Mouse (Mus musculus) hindbrain, postnatal 0 days (tissue): Measurements from ENCODE around the gene Fga. TPM values are rescaled to one million over a fixed set of nuclear protein-coding genes. Genes with fewer than 3 reads are reported as not detected.

Experiments used
- ATAC-seq: fragments of 200-750 bp; cut with Nextera tagmentation; 2 replicates; pipeline ENCODE4 v1.8.0; 2017; ENCODE audit warnings: mild to moderate bottlenecking, moderate TSS enrichment, moderate library complexity
- DNase-seq: peaks from one replicate; pipeline ENCODE4 v3.0.0-alpha.2; 2015; ENCODE audit warnings: low spot score
- H3K27ac ChIP-seq: fragments of 300-500 bp; sonication (generic); 2 replicates; pipeline ENCODE4 v1.5.1; 2014; ENCODE audit warnings: mild to moderate bottlenecking
- H3K27me3 ChIP-seq: fragments of 300-500 bp; sonication (generic); 2 replicates; pipeline ENCODE4 v1.6.1; 2014; ENCODE audit warnings: low read length, mixed read lengths; ENCODE audit not compliant: insufficient read depth
- H3K36me3 ChIP-seq: fragments of 300-500 bp; sonication (generic); 2 replicates; pipeline ENCODE4 v1.6.1; 2014; ENCODE audit warnings: low read length, mixed read lengths; ENCODE audit not compliant: insufficient read depth
- H3K4me1 ChIP-seq: fragments of 300-500 bp; sonication (generic); 2 replicates; pipeline ENCODE4 v1.6.1; 2014; ENCODE audit warnings: antibody characterized with exemption, low read length, mixed read lengths; ENCODE audit not compliant: insufficient read depth
- H3K4me2 ChIP-seq: fragments of 300-500 bp; sonication (generic); 2 replicates; pipeline ENCODE4 v1.6.1; 2014; ENCODE audit warnings: low read depth, mild to moderate bottlenecking, low read length, moderate library complexity, mixed read lengths
- H3K4me3 ChIP-seq: fragments of 300-500 bp; sonication (generic); 2 replicates; pipeline ENCODE4 v1.5.1; 2014; ENCODE audit warnings: low read length
- H3K9ac ChIP-seq: fragments of 300-500 bp; sonication (generic); replicated peaks from 2 replicates; pipeline ENCODE4 v1.6.1; 2014; ENCODE audit warnings: mild to moderate bottlenecking, low read length, moderate library complexity, mixed read lengths
- H3K9me3 ChIP-seq: fragments of 300-500 bp; sonication (generic); 2 replicates; pipeline ENCODE4 v1.6.1; 2016; ENCODE audit warnings: low read length, mixed read lengths
- CTCF ChIP-seq: IDR thresholded peaks from 2 replicates; pipeline ENCODE4 v1.5.1; 2016; ENCODE audit warnings: antibody characterized with exemption, control low read depth, low read depth
- WGBS: fragments of 180-500 bp; shearing (Covaris S2); extraction: QIAGEN DNeasy Blood & Tissue Kit; methylation state at CpG from one replicate; pipeline ENCODE4 v1.1.7; 2014; 5-methylcytosine and 5-hydroxymethylcytosine counted together
- polyA plus RNA-seq: library from polyadenylated mRNA; unstranded; fragments of >200 nt; fragmentation: Nextera tagmentation; extraction: Ambion mirVana; gene quantifications from 2 replicates; pipeline ENCODE4 v1.2.1, GENCODE M21; 2015
- total RNA-seq: library from RNA; depleted of rRNA; stranded (reverse); fragments of >200 nt; gene quantifications from 2 replicates; pipeline ENCODE4 v1.2.3, GENCODE M21; 2014; rRNA removed

Gene Fga
- total and polyA plus RNA-seq, 2 experiments from 2014 or later: not detected

- TF ChIP-seq CTCF: no peak
- DNase-seq: peak; percentile 54
- WGBS: 32% methylated on average over 2 of the region's 3 CpGs
Observed at GRCm38 (mm10) chr3:83076563-83076962, 50.7 kb downstream of the Fga start.

DNA sequence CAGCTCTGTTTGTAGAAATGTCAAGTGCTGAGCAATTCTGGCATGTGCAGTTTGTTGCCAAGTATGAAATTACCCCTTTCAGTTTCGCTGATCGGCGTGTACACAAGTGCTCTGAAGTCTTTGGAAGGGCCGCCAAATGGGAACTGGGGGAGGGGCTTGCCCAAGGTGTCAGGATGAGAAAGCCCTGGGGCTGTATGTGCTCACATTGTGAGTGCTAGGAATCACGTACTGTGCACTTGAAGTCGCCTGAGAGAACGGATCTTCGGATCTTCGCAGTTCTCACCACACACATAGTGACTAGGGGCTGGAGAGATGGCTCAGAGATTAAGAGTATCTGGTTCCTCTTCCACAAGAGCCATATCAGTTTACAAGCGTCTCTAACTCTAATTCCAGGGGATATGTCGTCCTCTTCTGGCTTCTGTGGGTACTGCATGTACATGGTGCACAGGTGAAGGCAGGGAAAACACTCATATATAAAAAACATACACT, 54.7 kb downstream of the Fga start:
- peak; percentile 98 for TF ChIP-seq CTCF
- Histone ChIP-seq H3K4me1 (peaks cover 3% of the 10 kb centered on the region; the same call in 1 of the 2 replicates), H3K27me3 (no peaks in the 10 kb centered on the region), H3K9ac (no peak overlapping the region), H3K36me3 (no peaks in the 10 kb centered on the region), H3K4me2 (peak overlapping the region; percentile 62), H3K4me3 (peak overlapping the region; percentile 25), H3K27ac (no peak overlapping the region), H3K9me3 (no peaks in the 10 kb centered on the region)
- ATAC-seq (peak; percentile 73), DNase-seq (peak; percentile 79)
- WGBS: 4% methylated on average over 11 of the region's 11 CpGs

More at GRCm38 (mm10) chr3:83076563-83076962, 50.7 kb downstream of the Fga start:
- H3K9ac ChIP-seq: no peak overlapping the region
- peaks cover 5% of the 10 kb centered on the region for H3K36me3 ChIP-seq
- no peaks in the 10 kb centered on the region for H3K9me3 ChIP-seq
- ATAC-seq: peak; percentile 58; the same call in 1 of the 2 replicates
- H3K27ac ChIP-seq: no peak overlapping the region
- no peak overlapping the region for H3K4me2 ChIP-seq
- no peaks in the 10 kb centered on the region for H3K27me3 ChIP-seq
- H3K4me3 ChIP-seq: no peak overlapping the region
- peaks cover 3% of the 10 kb centered on the region; the same call in 1 of the 2 replicates for H3K4me1 ChIP-seq

Other genes starting within 250 kb of the Fga start
- gene Rbm46, start 149.6 kb upstream of the Fga start, total RNA-seq: 1.4 and 2.7 TPM in 2 replicates
- gene Rbm46, start 149.6 kb upstream of the Fga start, polyA plus RNA-seq: 1.5 and 1.8 TPM in 2 replicates
- gene Lrat, start 122.1 kb upstream of the Fga start, total RNA-seq: 0.58 TPM in 2 replicates
- 1.2 and 1.3 TPM in 2 replicates for gene Lrat, start 122.1 kb upstream of the Fga start, polyA plus RNA-seq
- not detected in 2 replicates for gene Fgg, start 18.4 kb upstream of the Fga start, total RNA-seq
- gene Fgg, start 18.4 kb upstream of the Fga start, polyA plus RNA-seq: 0.08 and 0.13 TPM in 2 replicates
- not detected in 2 replicates for gene Fgb, start 23.8 kb downstream of the Fga start, total RNA-seq
- not detected in 2 replicates for gene Fgb, start 23.8 kb downstream of the Fga start, polyA plus RNA-seq
- gene Plrg1, start 29.4 kb downstream of the Fga start, total RNA-seq: 62.7 and 71.2 TPM in 2 replicates
- gene Plrg1, start 29.4 kb downstream of the Fga start, polyA plus RNA-seq: 74.8 and 77.7 TPM in 2 replicates
- 10.5 and 11.1 TPM in 2 replicates for gene Dchs2, start 101.9 kb downstream of the Fga start, total RNA-seq
- 0.48 and 0.55 TPM in 2 replicates for gene Dchs2, start 101.9 kb downstream of the Fga start, polyA plus RNA-seq